Mouse (Mus musculus): ENCODE results near the gene Ugcg. TPM values are rescaled to one million over a fixed set of nuclear protein-coding genes. Genes with fewer than 3 reads are reported as not detected.

Gene Ugcg
- polyA plus RNA-seq, 1 experiment from 2014 or later: 19.9 TPM

GRCm38 (mm10) chr4:59215585-59215984 lies 26.5 kb downstream of the Ugcg start:
- no peaks in the 10 kb centered on the region for H3K27me3 ChIP-seq
- H3K4me1 ChIP-seq: no peaks in the 10 kb centered on the region
- H3K4me3 ChIP-seq (replicated peaks): no peak overlapping the region
- 96% methylated on average over 3 of the region's 3 CpGs for WGBS
- H3K9ac ChIP-seq: no peak overlapping the region
- no peak for ATAC-seq (ENCODE audit: low FRiP score)
- peaks cover 33% of the 10 kb centered on the region for H3K36me3 ChIP-seq (replicated peaks)
- no peak overlapping the region for H3K27ac ChIP-seq
- H3K4me2 ChIP-seq: no peak overlapping the region
- H3K9me3 ChIP-seq: no peaks in the 10 kb centered on the region

DNA sequence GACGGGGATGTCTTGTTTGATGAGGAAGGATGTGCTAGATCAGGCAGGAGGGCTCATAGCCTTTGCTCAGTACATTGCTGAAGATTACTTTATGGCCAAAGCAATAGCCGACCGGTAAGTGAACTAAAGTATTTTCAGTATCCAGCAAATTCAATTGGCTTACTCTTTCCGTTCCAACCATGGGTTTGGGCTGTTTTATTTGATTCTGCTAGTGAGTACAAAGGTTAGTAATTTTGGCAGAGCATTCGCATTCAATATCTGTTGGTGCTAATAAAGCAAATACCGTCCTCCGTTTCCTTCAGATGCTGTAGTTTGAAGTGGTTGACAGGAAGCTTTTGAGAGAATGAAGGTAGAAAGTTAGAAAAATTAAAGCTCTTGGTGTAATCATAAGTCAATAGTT lies 28.0 kb downstream of the Ugcg start:
- no peak overlapping the region for H3K4me3 ChIP-seq (replicated peaks)
- 97% methylated on average over 7 of the region's 7 CpGs for WGBS
- H3K9me3 ChIP-seq: no peaks in the 10 kb centered on the region
- ATAC-seq (ENCODE audit: low FRiP score): no peak
- no peak overlapping the region for H3K27ac ChIP-seq
- no peak overlapping the region for H3K9ac ChIP-seq
- peaks cover 32% of the 10 kb centered on the region for H3K36me3 ChIP-seq (replicated peaks)
- no peaks in the 10 kb centered on the region for H3K27me3 ChIP-seq
- H3K4me2 ChIP-seq: no peak overlapping the region
- no peaks in the 10 kb centered on the region for H3K4me1 ChIP-seq

DNA sequence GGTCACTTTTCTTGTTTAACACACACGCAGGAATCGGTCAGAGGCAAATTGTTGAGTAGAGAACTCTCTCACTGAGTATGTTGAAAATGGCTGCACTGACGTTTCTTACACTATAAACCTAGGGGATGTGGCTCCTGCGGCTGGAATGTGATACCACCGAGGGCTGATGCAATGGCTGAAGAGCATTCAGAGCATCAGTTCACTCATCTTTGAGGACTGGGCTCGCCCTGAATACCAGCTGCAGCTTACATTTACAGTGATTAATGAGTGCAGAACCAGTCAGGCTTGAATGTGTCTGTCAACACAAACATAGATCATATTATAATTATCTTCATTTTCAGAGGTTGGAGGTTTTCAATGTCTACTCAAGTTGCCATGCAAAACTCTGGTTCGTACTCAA lies 29.1 kb downstream of the Ugcg start:
- no peak overlapping the region for H3K9ac ChIP-seq
- no peak for ATAC-seq (ENCODE audit: low FRiP score)
- no peak overlapping the region for H3K4me3 ChIP-seq (replicated peaks)
- no peak overlapping the region for H3K27ac ChIP-seq
- H3K4me2 ChIP-seq: no peak overlapping the region
- H3K4me1 ChIP-seq: no peaks in the 10 kb centered on the region
- no peaks in the 10 kb centered on the region for H3K27me3 ChIP-seq
- H3K36me3 ChIP-seq (replicated peaks): peaks cover 34% of the 10 kb centered on the region
- 88% methylated on average over 7 of the region's 7 CpGs for WGBS
- no peaks in the 10 kb centered on the region for H3K9me3 ChIP-seq

DNA sequence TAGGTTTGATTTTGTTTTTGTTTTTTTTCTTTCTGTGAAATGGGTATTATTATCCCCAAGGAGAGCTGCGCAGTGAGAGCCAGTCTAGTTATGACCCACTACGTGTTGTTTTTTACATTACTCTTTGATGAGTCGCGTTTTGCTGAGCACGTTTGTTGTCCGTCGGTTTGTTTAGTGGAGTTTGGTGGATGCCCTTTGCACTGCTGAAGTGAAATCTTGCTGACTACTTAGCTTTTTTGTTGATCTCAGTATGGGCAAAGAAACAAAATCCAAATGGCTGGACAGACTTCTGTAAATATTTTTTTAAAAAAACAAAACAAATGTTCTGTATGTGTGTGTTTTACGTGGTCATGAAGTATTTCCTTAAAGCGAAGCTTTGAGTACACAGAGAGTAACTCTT lies 33.2 kb downstream of the Ugcg start:
- Histone ChIP-seq H3K27me3 (no peaks in the 10 kb centered on the region), H3K4me3 (replicated peaks) (no peak overlapping the region), H3K4me1 (no peaks in the 10 kb centered on the region), H3K27ac (no peak overlapping the region), H3K9ac (no peak overlapping the region), H3K36me3 (replicated peaks) (peaks cover 23% of the 10 kb centered on the region), H3K4me2 (no peak overlapping the region), H3K9me3 (no peaks in the 10 kb centered on the region)
- ATAC-seq (ENCODE audit: low FRiP score): no peak
- WGBS: 96% methylated on average over 9 of the region's 9 CpGs

DNA sequence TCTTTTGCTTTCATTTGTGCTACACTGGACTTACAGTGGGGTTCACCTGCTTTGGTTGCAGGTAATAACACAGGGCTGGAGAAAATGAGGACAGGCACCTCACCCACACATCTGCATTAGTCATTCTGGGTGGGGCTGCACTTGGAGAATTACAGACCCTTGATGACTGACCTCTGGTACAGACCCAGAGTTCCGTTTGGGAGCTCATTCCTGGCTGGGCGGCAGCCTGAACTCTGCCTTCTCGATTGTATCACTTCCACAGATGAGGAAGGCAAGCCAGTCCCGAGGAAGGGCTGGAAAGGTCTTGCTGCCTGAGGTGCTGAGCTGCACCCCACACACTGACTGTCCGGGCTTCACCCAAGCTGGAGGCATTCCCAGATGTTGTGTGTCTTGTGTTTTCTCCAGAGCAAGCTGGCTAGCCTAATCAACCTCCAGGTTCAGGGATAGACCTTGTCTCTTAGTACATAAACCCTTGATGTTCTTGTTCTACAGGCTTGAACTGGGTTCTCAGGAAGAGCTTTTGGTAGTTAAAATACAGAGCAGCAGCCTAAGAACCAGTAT lies 34.1 kb downstream of the Ugcg start:
- Histone ChIP-seq H3K4me3 (replicated peaks) (no peak overlapping the region), H3K4me2 (no peak overlapping the region), H3K27me3 (no peaks in the 10 kb centered on the region), H3K4me1 (no peaks in the 10 kb centered on the region), H3K9ac (no peak overlapping the region), H3K36me3 (replicated peaks) (peaks cover 23% of the 10 kb centered on the region), H3K9me3 (no peaks in the 10 kb centered on the region), H3K27ac (no peak overlapping the region)
- no peak for ATAC-seq (ENCODE audit: low FRiP score)
- 86% methylated on average over 5 of the region's 5 CpGs for WGBS

GRCm38 (mm10) chr4:59224889-59225288 lies 35.8 kb downstream of the Ugcg start:
- Histone ChIP-seq H3K27me3 (no peaks in the 10 kb centered on the region), H3K9me3 (no peaks in the 10 kb centered on the region), H3K4me3 (replicated peaks) (no peak overlapping the region), H3K4me1 (no peaks in the 10 kb centered on the region), H3K4me2 (no peak overlapping the region), H3K9ac (no peak overlapping the region), H3K27ac (no peak overlapping the region), H3K36me3 (replicated peaks) (peaks cover 18% of the 10 kb centered on the region)
- 91% methylated on average over 4 of the region's 4 CpGs for WGBS
- no peak for ATAC-seq (ENCODE audit: low FRiP score)

DNA sequence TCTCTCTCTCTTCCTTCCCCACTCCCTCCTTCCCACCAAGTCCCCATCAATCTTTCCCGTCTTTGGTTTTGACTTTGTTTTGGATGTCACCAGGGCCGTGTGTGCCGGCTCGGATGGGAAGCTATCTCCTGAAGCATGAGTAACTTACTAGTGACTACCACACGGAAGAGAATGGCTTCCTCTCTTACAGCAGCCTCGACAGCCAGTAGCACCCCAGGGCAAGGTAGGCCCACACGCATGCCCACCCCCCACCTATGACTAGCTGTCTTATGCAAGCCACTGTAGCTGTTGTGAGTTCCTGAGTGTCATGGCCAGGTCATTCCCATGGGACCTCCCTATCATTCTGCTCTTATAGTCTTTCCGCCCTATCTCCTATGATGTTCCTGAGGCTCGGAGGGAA lies 38.0 kb downstream of the Ugcg start:
- H3K9me3 ChIP-seq: no peaks in the 10 kb centered on the region
- 94% methylated on average over 9 of the region's 9 CpGs for whole genome bisulfite sequencing

GRCm38 (mm10) chr4:59228951-59229350 lies 39.9 kb downstream of the Ugcg start:
- Histone ChIP-seq H3K4me2 (no peak overlapping the region), H3K4me1 (no peaks in the 10 kb centered on the region), H3K4me3 (replicated peaks) (no peak overlapping the region), H3K9me3 (no peaks in the 10 kb centered on the region), H3K36me3 (replicated peaks) (peaks cover 3% of the 10 kb centered on the region; the same call in 1 of the 2 replicates), H3K27me3 (no peaks in the 10 kb centered on the region), H3K9ac (no peak overlapping the region), H3K27ac (no peak overlapping the region)
- ATAC-seq (ENCODE audit: low FRiP score): no peak

More for the DNA sequence above, 38.0 kb downstream of the Ugcg start:
- Histone ChIP-seq H3K4me1 (no peaks in the 10 kb centered on the region), H3K27me3 (no peaks in the 10 kb centered on the region), H3K4me2 (no peak overlapping the region), H3K36me3 (replicated peaks) (peaks cover 11% of the 10 kb centered on the region; the same call in 1 of the 2 replicates), H3K4me3 (replicated peaks) (no peak overlapping the region), H3K9ac (no peak overlapping the region), H3K27ac (no peak overlapping the region)
- no peak for ATAC-seq (ENCODE audit: low FRiP score)

DNA sequence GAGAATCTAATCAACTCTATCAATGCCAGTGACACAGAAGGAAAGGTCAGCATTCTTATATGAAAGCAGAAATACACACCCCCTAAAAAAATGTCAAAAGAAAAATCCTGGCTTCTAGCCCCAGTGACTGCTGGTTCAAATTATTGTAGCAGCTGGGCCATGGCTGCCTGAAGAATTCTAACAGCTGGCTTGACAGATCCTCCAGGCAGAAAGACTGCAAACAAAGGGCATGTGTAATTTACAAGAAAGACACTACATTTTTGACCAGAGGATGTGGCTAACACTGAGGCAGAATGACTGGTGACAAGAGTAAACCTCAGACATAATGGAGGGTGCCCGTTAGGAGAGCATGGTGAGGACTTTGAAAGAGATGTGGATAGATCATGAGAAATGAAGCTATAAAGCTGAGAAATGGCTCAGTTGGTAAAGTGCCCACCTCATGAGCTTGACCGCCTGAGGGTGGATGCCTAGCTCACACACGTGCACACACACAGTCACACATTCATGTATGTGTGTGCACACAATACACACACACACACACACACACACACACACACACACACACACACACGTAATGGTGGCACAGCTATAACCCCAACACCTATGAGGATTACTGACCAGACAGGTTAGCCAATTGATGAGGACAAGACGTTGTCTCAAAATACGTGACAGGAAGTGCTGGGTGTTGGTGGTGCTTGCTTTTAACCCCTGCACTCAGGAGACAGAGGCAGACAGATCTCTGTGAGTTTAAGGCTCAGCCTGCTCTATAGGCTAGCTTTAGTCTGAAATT lies 42.4 kb downstream of the Ugcg start:
- no peaks in the 10 kb centered on the region for H3K9me3 ChIP-seq
- H3K36me3 ChIP-seq (replicated peaks): no peaks in the 10 kb centered on the region
- no peak for ATAC-seq (ENCODE audit: low FRiP score)
- H3K9ac ChIP-seq: no peak overlapping the region
- H3K4me2 ChIP-seq: no peak overlapping the region
- no peaks in the 10 kb centered on the region for H3K27me3 ChIP-seq
- no peak overlapping the region for H3K27ac ChIP-seq
- H3K4me1 ChIP-seq: no peaks in the 10 kb centered on the region
- 80% methylated on average over 6 of the region's 6 CpGs for WGBS
- H3K4me3 ChIP-seq (replicated peaks): no peak overlapping the region

DNA sequence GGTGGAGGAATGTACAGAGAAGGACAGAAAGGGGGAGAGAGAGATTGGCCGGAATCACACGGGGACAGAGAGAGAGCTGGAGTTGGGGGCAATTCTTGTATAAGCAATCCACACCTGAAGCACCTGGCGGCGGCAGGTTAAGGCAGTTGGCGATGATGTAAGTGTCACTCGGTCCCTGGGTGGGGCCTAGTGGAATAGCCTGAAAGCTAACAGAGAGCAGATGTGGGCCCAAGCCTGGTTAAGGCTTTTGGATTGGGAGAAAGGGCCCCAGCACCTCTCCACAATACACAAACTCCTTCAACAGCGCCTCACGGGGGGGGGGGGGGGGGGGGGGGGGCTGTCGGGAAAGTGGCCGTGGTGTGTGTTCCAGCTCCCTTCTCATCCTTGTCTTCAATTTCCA lies 45.0 kb downstream of the Ugcg start:
- Histone ChIP-seq H3K36me3 (replicated peaks) (no peaks in the 10 kb centered on the region), H3K4me3 (replicated peaks) (no peak overlapping the region), H3K4me2 (no peak overlapping the region), H3K27ac (no peak overlapping the region), H3K9me3 (no peaks in the 10 kb centered on the region), H3K27me3 (no peaks in the 10 kb centered on the region), H3K4me1 (no peaks in the 10 kb centered on the region), H3K9ac (no peak overlapping the region)
- 96% methylated on average over 7 of the region's 10 CpGs for WGBS
- no peak for ATAC-seq (ENCODE audit: low FRiP score)

- no peak overlapping the region for H3K9ac ChIP-seq
- WGBS: 91% methylated on average over 23 of the region's 23 CpGs
Measured at GRCm38 (mm10) chr4:59234451-59235216, 45.6 kb downstream of the Ugcg start.

DNA sequence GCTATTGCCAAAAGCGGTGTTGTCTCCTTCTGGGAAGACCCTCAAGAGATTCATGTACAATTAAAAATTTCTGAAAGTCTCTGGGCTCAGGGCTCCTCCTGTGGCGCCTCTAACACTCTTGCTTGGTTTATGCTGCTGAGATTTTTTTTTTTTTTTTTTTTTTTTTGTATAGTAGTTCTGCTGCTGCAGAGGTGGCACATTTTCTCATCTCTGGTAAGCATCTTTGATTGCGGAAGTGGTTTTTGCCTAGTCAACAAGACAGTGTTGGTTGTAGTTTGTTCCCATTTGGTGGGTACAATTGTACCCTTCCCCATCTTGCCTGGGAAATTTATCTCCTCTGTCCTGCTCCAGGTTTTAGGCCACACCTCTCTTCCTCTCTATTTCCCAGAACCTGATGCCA lies 47.3 kb downstream of the Ugcg start:
- no peak for ATAC-seq (ENCODE audit: low FRiP score)
- WGBS: 94% methylated on average over 3 of the region's 3 CpGs
- no peaks in the 10 kb centered on the region for H3K36me3 ChIP-seq (replicated peaks)
- no peak overlapping the region for H3K9ac ChIP-seq
- H3K27ac ChIP-seq: no peak overlapping the region
- H3K9me3 ChIP-seq: no peaks in the 10 kb centered on the region
- no peak overlapping the region for H3K4me2 ChIP-seq
- H3K4me3 ChIP-seq (replicated peaks): no peak overlapping the region
- no peaks in the 10 kb centered on the region for H3K4me1 ChIP-seq
- no peaks in the 10 kb centered on the region for H3K27me3 ChIP-seq

More at GRCm38 (mm10) chr4:59234451-59235216, 45.6 kb downstream of the Ugcg start:
- Histone ChIP-seq H3K4me3 (replicated peaks) (no peak overlapping the region), H3K4me1 (no peaks in the 10 kb centered on the region), H3K9me3 (no peaks in the 10 kb centered on the region), H3K36me3 (replicated peaks) (no peaks in the 10 kb centered on the region), H3K4me2 (no peak overlapping the region), H3K27me3 (no peaks in the 10 kb centered on the region), H3K27ac (no peak overlapping the region)
- ATAC-seq (ENCODE audit: low FRiP score): no peak

Measured in forebrain, embryonic 12.5 days (tissue).